In the genomic region with DNA sequence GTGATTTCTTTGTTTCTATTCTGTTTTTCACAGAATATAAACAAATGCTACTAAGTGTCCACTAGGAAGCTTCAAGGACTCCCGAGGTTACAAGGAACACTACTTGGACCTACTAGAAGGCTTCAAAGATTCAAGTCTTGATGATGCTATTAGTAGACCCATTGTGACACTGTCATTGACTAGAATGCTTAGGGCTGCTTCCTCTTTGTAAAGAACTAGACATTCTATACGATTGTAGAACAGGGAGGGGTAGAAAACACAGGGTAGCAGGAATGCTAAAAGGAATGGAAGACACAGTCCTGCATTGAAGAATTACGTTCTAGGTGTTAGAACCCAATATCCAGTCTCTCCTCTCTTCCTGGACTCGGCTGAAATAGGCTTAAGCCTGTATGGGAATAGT, we compare ENCODE assay signal across 27 mouse cellular contexts. TPM values are rescaled to one million over a fixed set of nuclear protein-coding genes. Genes with fewer than 3 reads are reported as not detected.
DNase-seq lines count a peak whose midpoint lies in the region; ATAC-seq and TF ChIP-seq lines count a peak whose summit lies in the region.
"Had no signal": no experiment of that assay in that cellular context is flagged by ENCODE, and none has a peak within 500 bp of the region (broad histone marks: within the 10 kb centered on the region; RNA-seq: fewer than 3 reads in every experiment).

A gene (minus strand): TSS at position 101 of the 400 bp plus-strand sequence.

- 76% methylated on average over 4 of the region's 4 CpGs for WGBS in midbrain, embryonic 11.5 days
- WGBS in midbrain, embryonic 15.5 days = 78% methylated on average over 4 of the region's 4 CpGs
- WGBS in intestine, embryonic 15.5 days = 82% methylated on average over 4 of the region's 4 CpGs
- 78% methylated on average over 4 of the region's 4 CpGs for WGBS in intestine, postnatal 0 days
- WGBS in forebrain, postnatal 0 days = 85% methylated on average over 4 of the region's 4 CpGs

- H3K27ac ChIP-seq in midbrain, embryonic 11.5 days (ENCODE audit: low read depth, low read length) = no peak within 1 kb of the TSS
- H3K27ac ChIP-seq in midbrain, embryonic 15.5 days = no peak within 1 kb of the TSS
- peak within 1 kb of the TSS; percentile 59; the same call in 1 of the 2 replicates for H3K27ac ChIP-seq in intestine, embryonic 15.5 days
- H3K27ac ChIP-seq in intestine, postnatal 0 days (ENCODE audit: low read depth, low read length) = peak within 1 kb of the TSS; percentile 75
- H3K27ac ChIP-seq in forebrain, postnatal 0 days (ENCODE audit: low read depth, low read length) = no peak within 1 kb of the TSS
- H3K27ac ChIP-seq: embryonic facial prominence, embryonic 10.5 days; embryonic facial prominence, embryonic 12.5 days; forebrain, embryonic 10.5 days; forebrain, embryonic 12.5 days had no signal

- no peak within 1 kb of the TSS for H3K9ac ChIP-seq in midbrain, embryonic 11.5 days (ENCODE audit: low read length)
- H3K9ac ChIP-seq in midbrain, embryonic 15.5 days = no peak within 1 kb of the TSS
- no peak within 1 kb of the TSS for H3K9ac ChIP-seq in intestine, embryonic 15.5 days
- H3K9ac ChIP-seq in intestine, postnatal 0 days (ENCODE audit: low read depth, low read length) = no peak within 1 kb of the TSS
- no peak within 1 kb of the TSS for H3K9ac ChIP-seq in forebrain, postnatal 0 days
- H3K9ac ChIP-seq: embryonic facial prominence, embryonic 12.5 days; forebrain, embryonic 12.5 days had no signal

- no peak within 1 kb of the TSS for H3K4me2 ChIP-seq in midbrain, embryonic 11.5 days
- no peak within 1 kb of the TSS for H3K4me2 ChIP-seq in midbrain, embryonic 15.5 days
- no peak within 1 kb of the TSS for H3K4me2 ChIP-seq in intestine, embryonic 15.5 days (replicated peaks)
- H3K4me2 ChIP-seq in intestine, postnatal 0 days (replicated peaks; ENCODE audit: low read depth) = no peak within 1 kb of the TSS
- H3K4me2 ChIP-seq in forebrain, postnatal 0 days (ENCODE audit: low read depth) = no peak within 1 kb of the TSS
- H3K4me2 ChIP-seq: embryonic facial prominence, embryonic 12.5 days; forebrain, embryonic 12.5 days had no signal

- peak; percentile 49 for DNase-seq in midbrain, embryonic 11.5 days (ENCODE audit: low spot score, missing footprints)
- peak; percentile 29 for DNase-seq in ZHBTc4 (ENCODE audit: low read depth, low spot score)
- DNase-seq in forebrain, postnatal 0 days = no peak
- DNase-seq: adrenal gland, adult 8-10 months; adrenal gland, postnatal 14 days; adrenal gland, postnatal 36 days; cerebellum, adult 11-12 months; cerebellum, adult 2 months; cerebellum, adult 9-10 months; cerebellum, postnatal 10 days; cerebellum, postnatal 25 days had no signal

- H3K4me1 ChIP-seq in midbrain, embryonic 11.5 days (ENCODE audit: control insufficient read depth, insufficient read depth, low read length) = no peaks in the 10 kb centered on the region
- H3K4me1 ChIP-seq in midbrain, embryonic 15.5 days = peaks cover 2% of the 10 kb centered on the region; the same call in 1 of the 2 replicates
- H3K4me1 ChIP-seq in intestine, embryonic 15.5 days (replicated peaks) = no peaks in the 10 kb centered on the region; the same call in 1 of the 2 replicates
- H3K4me1 ChIP-seq in intestine, postnatal 0 days (replicated peaks; ENCODE audit: control insufficient read depth, insufficient read depth, low read length) = 0 out of 2 replicates have a peak, but pooled peaks cover 6% of the 10 kb centered on the region
- no peaks in the 10 kb centered on the region for H3K4me1 ChIP-seq in forebrain, postnatal 0 days (ENCODE audit: insufficient read depth)
- H3K4me1 ChIP-seq: embryonic facial prominence, embryonic 10.5 days; embryonic facial prominence, embryonic 12.5 days; forebrain, embryonic 10.5 days; forebrain, embryonic 12.5 days had no signal

- no peak for ATAC-seq in midbrain, embryonic 11.5 days (ENCODE audit: low FRiP score)
- no peak for ATAC-seq in midbrain, embryonic 15.5 days (replicated peaks)
- no peak for ATAC-seq in intestine, embryonic 15.5 days
- ATAC-seq in intestine, postnatal 0 days = no peak
- ATAC-seq in erythroblast, adult 5-6 weeks (replicated peaks; ENCODE audit: low FRiP score, poor library complexity, severe bottlenecking) = no peak
- ATAC-seq in forebrain, postnatal 0 days = no peak
- ATAC-seq in granulocyte monocyte progenitor cell, adult 5-6 weeks (replicated peaks; ENCODE audit: poor library complexity, severe bottlenecking) = no peak
- ATAC-seq: activated CD4-positive, CD25-positive, alpha-beta regulatory T cell, adult 4 months; forebrain, embryonic 14.5 days; forebrain, embryonic 16.5 days had no signal

- H3K36me3 ChIP-seq in midbrain, embryonic 11.5 days (ENCODE audit: control insufficient read depth, insufficient read depth, low read length) = no peaks in the 10 kb centered on the region
- H3K36me3 ChIP-seq in midbrain, embryonic 15.5 days (replicated peaks) = no peaks in the 10 kb centered on the region
- no peaks in the 10 kb centered on the region for H3K36me3 ChIP-seq in intestine, embryonic 15.5 days
- no peaks in the 10 kb centered on the region for H3K36me3 ChIP-seq in intestine, postnatal 0 days (ENCODE audit: control insufficient read depth, insufficient read depth)
- no peaks in the 10 kb centered on the region for H3K36me3 ChIP-seq in forebrain, postnatal 0 days (ENCODE audit: insufficient read depth)
- H3K36me3 ChIP-seq: embryonic facial prominence, embryonic 10.5 days; embryonic facial prominence, embryonic 12.5 days; forebrain, embryonic 10.5 days; forebrain, embryonic 12.5 days had no signal

- no peak within 1 kb of the TSS for H3K4me3 ChIP-seq in midbrain, embryonic 11.5 days (ENCODE audit: low read depth, low read length)
- H3K4me3 ChIP-seq in midbrain, embryonic 15.5 days = no peak within 1 kb of the TSS
- H3K4me3 ChIP-seq in intestine, embryonic 15.5 days (replicated peaks) = no peak within 1 kb of the TSS
- no peak within 1 kb of the TSS for H3K4me3 ChIP-seq in intestine, postnatal 0 days (ENCODE audit: low read depth, low read length)
- H3K4me3 ChIP-seq in forebrain, postnatal 0 days (ENCODE audit: low read depth, low read length) = no peak within 1 kb of the TSS
- H3K4me3 ChIP-seq: embryonic facial prominence, embryonic 10.5 days; embryonic facial prominence, embryonic 12.5 days; erythroblast, embryonic 14.5 days; forebrain, embryonic 10.5 days; forebrain, embryonic 12.5 days had no signal

- no peaks in the 10 kb centered on the region for H3K27me3 ChIP-seq in midbrain, embryonic 11.5 days (ENCODE audit: control insufficient read depth, insufficient read depth, low read length)
- H3K27me3 ChIP-seq in midbrain, embryonic 15.5 days (replicated peaks) = no peaks in the 10 kb centered on the region
- H3K27me3 ChIP-seq in intestine, embryonic 15.5 days (replicated peaks) = no peaks in the 10 kb centered on the region
- no peaks in the 10 kb centered on the region for H3K27me3 ChIP-seq in intestine, postnatal 0 days (replicated peaks; ENCODE audit: control insufficient read depth, insufficient read depth, low read length)
- H3K27me3 ChIP-seq in forebrain, postnatal 0 days (ENCODE audit: insufficient read depth, low read length) = no peaks in the 10 kb centered on the region
- H3K27me3 ChIP-seq: embryonic facial prominence, embryonic 12.5 days; forebrain, embryonic 12.5 days had no signal

- TF ChIP-seq CTCF in intestine, postnatal 0 days (IDR thresholded peaks at IDR 0.05; ENCODE audit: low read depth) = no peak
- TF ChIP-seq CTCF in forebrain, postnatal 0 days (IDR thresholded peaks at IDR 0.05; ENCODE audit: low read depth) = no peak

- H3K9me3 ChIP-seq in midbrain, embryonic 11.5 days (ENCODE audit: control insufficient read depth, low read length) = no peaks in the 10 kb centered on the region
- no peaks in the 10 kb centered on the region for H3K9me3 ChIP-seq in midbrain, embryonic 15.5 days
- no peaks in the 10 kb centered on the region for H3K9me3 ChIP-seq in intestine, embryonic 15.5 days
- no peaks in the 10 kb centered on the region for H3K9me3 ChIP-seq in intestine, postnatal 0 days (ENCODE audit: control insufficient read depth)
- no peaks in the 10 kb centered on the region for H3K9me3 ChIP-seq in forebrain, postnatal 0 days (ENCODE audit: low read length)
- H3K9me3 ChIP-seq: embryonic facial prominence, embryonic 10.5 days; embryonic facial prominence, embryonic 12.5 days; forebrain, embryonic 10.5 days; forebrain, embryonic 12.5 days had no signal

RNA-seq across cellular contexts. Expression of the gene that starts here (rescaled TPM):
- polyA plus RNA-seq in midbrain, embryonic 11.5 days (2014; fragmentation: Nextera tagmentation; extraction: Ambion mirVana) = not detected in 2 replicates
- polyA plus RNA-seq in midbrain, embryonic 15.5 days (2015; fragmentation: Nextera tagmentation; extraction: Ambion mirVana) = 0.09 TPM in 1 of 2 replicates, not detected in the other
- polyA plus RNA-seq in intestine, embryonic 15.5 days (2015; fragmentation: Nextera tagmentation; extraction: Ambion mirVana) = not detected in 2 replicates
- polyA plus RNA-seq in intestine, postnatal 0 days (2015; fragmentation: Nextera tagmentation; extraction: Ambion mirVana) = not detected in 2 replicates
- total RNA-seq in erythroblast, adult 5-6 weeks (2015; ENCODE audit: low replicate concordance) = not detected in 2 replicates
- total RNA-seq in erythroblast, adult 5-6 weeks (2017; ENCODE audit: low replicate concordance) = not detected in 2 replicates
- total RNA-seq in forebrain, postnatal 0 days (2014; rRNA removed) = under 0.01 TPM in 1 of 2 replicates, not detected in the other
- polyA plus RNA-seq in forebrain, postnatal 0 days (2015; fragmentation: Nextera tagmentation; extraction: Ambion mirVana) = not detected in 2 replicates
- not detected in 2 replicates for total RNA-seq in granulocyte monocyte progenitor cell, adult 5-6 weeks (2014; fragmentation: Nextera tagmentation)
- total RNA-seq in granulocyte monocyte progenitor cell, adult 5-6 weeks (2017) = not detected in 2 replicates
- total RNA-seq: MEL had no signal
- polyA plus RNA-seq: activated CD4-positive, CD25-positive, alpha-beta regulatory T cell, adult 4 months; C2C12; embryonic facial prominence, embryonic 10.5 days; embryonic facial prominence, embryonic 12.5 days; embryonic facial prominence, embryonic 14.5 days; erythroblast, embryonic 14.5 days; forebrain, embryonic 12.5 days; forebrain, embryonic 14.5 days; forebrain, embryonic 16.5 days had no signal

Comparison
In these comparisons a context has a peak if more than half of its experiments do, and no peak if none do; other contexts are left out.
1. Peak in DNase-seq in midbrain, embryonic 11.5 days; RNA of the gene not detected or under 1 TPM.
2. H3K27ac ChIP-seq: peak in intestine, embryonic 15.5 days (single experiment) and intestine, postnatal 0 days (single experiment); none in midbrain, embryonic 11.5 days (single experiment), midbrain, embryonic 15.5 days (single experiment) and forebrain, postnatal 0 days (single experiment).